Mouse (Mus musculus) bone marrow macrophage, adult 2 months (primary cell): ENCODE data around the gene Ttc27.

Experiments used
- CTCF ChIP-seq: IDR thresholded peaks from 2 replicates; pipeline ENCODE4 v1.5.1; 2012; ENCODE audit warnings: low read depth, mild to moderate bottlenecking, low read length, moderate library complexity
- POLR2A ChIP-seq: IDR thresholded peaks from 2 replicates; pipeline ENCODE4 v1.6.1; 2012; ENCODE audit warnings: mild to moderate bottlenecking, low read depth, low read length, borderline replicate concordance

DNA sequence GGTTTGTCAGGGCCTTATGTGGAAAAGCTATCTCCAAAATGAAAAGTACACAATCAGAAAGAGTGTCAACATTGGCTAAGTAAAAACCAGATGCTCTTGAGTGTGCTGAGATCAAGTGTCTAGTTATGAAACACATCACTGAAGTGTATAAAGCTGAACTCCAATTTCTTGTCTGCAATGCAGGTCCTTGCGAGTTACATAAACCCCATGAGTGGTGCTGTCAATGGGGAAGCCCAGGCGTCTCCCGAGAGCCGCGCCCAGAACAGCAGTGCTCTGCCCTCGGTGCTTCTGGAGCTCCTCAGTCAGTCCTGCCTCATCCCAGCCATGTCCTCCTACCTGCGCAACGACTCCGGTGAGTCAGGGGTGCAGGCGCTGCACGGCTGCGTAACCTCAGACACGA, 47.5 kb upstream of the Ttc27 start:
- no peak for TF ChIP-seq POLR2A
- no peak for TF ChIP-seq CTCF
